Comparison of ENCODE assay signal across 8 mouse cellular contexts in genomic region chr6:51169971-51170411, GRCm38 (mm10).
A peak's percentile ranks its signal among the peaks of the same experiment; 100 is the strongest.
DNase-seq lines count a peak whose midpoint lies in the region; ATAC-seq and TF ChIP-seq lines count a peak whose summit lies in the region.

No protein-coding gene starts in this region.

- no peak for TF ChIP-seq EP300 in heart, adult 2 months (IDR thresholded peaks at IDR 0.05; ENCODE audit: insufficient read depth, low read depth, low read length)

- peaks cover 13% of the 10 kb centered on the region for H3K4me1 ChIP-seq in testis, adult 2 months (ENCODE audit: control insufficient read depth, insufficient read depth, low read length)
- peaks cover 1% of the 10 kb centered on the region; the same call in 1 of the 2 replicates for H3K4me1 ChIP-seq in heart, adult 2 months (ENCODE audit: control insufficient read depth, insufficient read depth, low read length)
- H3K4me1 ChIP-seq in midbrain, embryonic 13.5 days (replicated peaks) = peaks cover 48% of the 10 kb centered on the region

- no peak for TF ChIP-seq CTCF in testis, adult 2 months (IDR thresholded peaks at IDR 0.05; ENCODE audit: control insufficient read depth, insufficient read depth, insufficient replicate concordance, low read depth, low read length)
- TF ChIP-seq CTCF in heart, adult 2 months (IDR thresholded peaks at IDR 0.05) = no peak

- WGBS in heart, adult 2 months = 3% methylated on average over 22 of the region's 22 CpGs
- WGBS in midbrain, embryonic 13.5 days = 2% methylated on average over 22 of the region's 22 CpGs

- H3K36me3 ChIP-seq in testis, adult 2 months (ENCODE audit: control insufficient read depth, insufficient read depth, low read length) = no peaks in the 10 kb centered on the region
- no peaks in the 10 kb centered on the region for H3K36me3 ChIP-seq in heart, adult 2 months (ENCODE audit: control insufficient read depth, insufficient read depth, low read length)
- no peaks in the 10 kb centered on the region for H3K36me3 ChIP-seq in midbrain, embryonic 13.5 days

- H3K9me3 ChIP-seq in midbrain, embryonic 13.5 days = no peaks in the 10 kb centered on the region

- no peak for DNase-seq in testis, postnatal 14 days (ENCODE audit: low spot score)
- peak in 1 of 2 experiments; percentile 61 for DNase-seq in heart, adult 2 months
- peak; percentile 47 for DNase-seq in kidney, postnatal 14 days
- no peak for DNase-seq in c-Kit-positive CD71-positive TER-119-positive erythroid progenitor cells, embryonic 14.5 days (ENCODE audit: low spot score)
- DNase-seq in T-cell, adult 2 months (ENCODE audit: low spot score) = no peak
- DNase-seq in layer of hippocampus, postnatal 25 days (ENCODE audit: extremely low spot score in 1 of 2, low spot score in 1 of 2) = no peak

- TF ChIP-seq POLR2A in testis, adult 2 months (IDR thresholded peaks at IDR 0.05; ENCODE audit: control insufficient read depth, low read depth, low read length) = no peak
- TF ChIP-seq POLR2A in heart, adult 2 months (IDR thresholded peaks at IDR 0.05; ENCODE audit: insufficient read depth, low read depth, low read length) = no peak

- peak overlapping the region; percentile 1 for H3K4me3 ChIP-seq in testis, adult 2 months (ENCODE audit: control insufficient read depth, low read depth, low read length)
- peak overlapping the region; percentile 45 for H3K4me3 ChIP-seq in heart, adult 2 months
- H3K4me3 ChIP-seq in midbrain, embryonic 13.5 days (replicated peaks) = no peak overlapping the region

- H3K27ac ChIP-seq in testis, adult 2 months (ENCODE audit: control insufficient read depth, insufficient read depth, low read depth, low read length) = no peak overlapping the region
- peak overlapping the region; percentile 66 for H3K27ac ChIP-seq in heart, adult 2 months
- peak overlapping the region; percentile 69 for H3K27ac ChIP-seq in midbrain, embryonic 13.5 days

- intact Hi-C loops in heart, adult 2 months (cut with DNase I) = loop anchor here (2.0 to 10.0 kb wide), 5 partner anchors 133 to 1953 kb away; partner anchors contain the start of gene Tax1bp1

- peak overlapping the region; percentile 35 for H3K9ac ChIP-seq in heart, adult 2 months (ENCODE audit: low read depth, low read length)
- no peak overlapping the region for H3K9ac ChIP-seq in midbrain, embryonic 13.5 days (replicated peaks)

- H3K4me2 ChIP-seq in midbrain, embryonic 13.5 days (replicated peaks) = peak overlapping the region; percentile 36

- ATAC-seq in midbrain, embryonic 13.5 days = no peak

- no peaks in the 10 kb centered on the region for H3K79me2 ChIP-seq in heart, adult 2 months (replicated peaks; ENCODE audit: control insufficient read depth, insufficient read depth, low read length)

- H3K27me3 ChIP-seq in testis, adult 2 months (ENCODE audit: control insufficient read depth, insufficient read depth, low read length) = peaks cover 4% of the 10 kb centered on the region
- H3K27me3 ChIP-seq in heart, adult 2 months (ENCODE audit: control insufficient read depth, insufficient read depth, low read length) = peaks cover 7% of the 10 kb centered on the region
- peaks cover 40% of the 10 kb centered on the region for H3K27me3 ChIP-seq in midbrain, embryonic 13.5 days
